Mouse (Mus musculus) embryo, embryonic 11 days (tissue): ENCODE data around the gene Atg16l2.
A peak's percentile ranks its signal among the peaks of the same experiment; 100 is the strongest.

Source experiments
- DNase-seq: peaks from one replicate; pipeline ENCODE4 v3.0.0-alpha.2; 2015

Gene Atg16l2

GRCm38 (mm10) chr7:101320399-101321217 is 18.6 kb upstream of the Atg16l2 start:
- peak; percentile 79 for DNase-seq

- no peak for DNase-seq
These were observed 17.7 kb upstream of the Atg16l2 start for GRCm38 (mm10) chr7:101319796-101320195.

- DNase-seq, result no peak
These were observed 16.8 kb upstream of the Atg16l2 start for GRCm38 (mm10) chr7:101318848-101319247.

GRCm38 (mm10) chr7:101317014-101317413 is 15.0 kb upstream of the Atg16l2 start, which contains the start of gene Stard10:
Gene Stard10, plus strand, starts transcription at chr7:101317086.
- no peak for DNase-seq

- no peak for DNase-seq
These were observed 14.5 kb upstream of the Atg16l2 start for GRCm38 (mm10) chr7:101316591-101317001.

GRCm38 (mm10) chr7:101315699-101316098 is 13.6 kb upstream of the Atg16l2 start:
- DNase-seq, result no peak

GRCm38 (mm10) chr7:101314396-101314795 is 12.3 kb upstream of the Atg16l2 start:
- DNase-seq, result no peak

GRCm38 (mm10) chr7:101313033-101313432 is 11.0 kb upstream of the Atg16l2 start:
- no peak for DNase-seq

- DNase-seq, result no peak
These were observed 9.0 kb upstream of the Atg16l2 start for GRCm38 (mm10) chr7:101311061-101311460.

- DNase-seq, result peak; percentile 100
These were observed 8.4 kb upstream of the Atg16l2 start for GRCm38 (mm10) chr7:101310327-101311028.

- no peak for DNase-seq
These were observed 7.9 kb upstream of the Atg16l2 start for GRCm38 (mm10) chr7:101309985-101310326.

GRCm38 (mm10) chr7:101306841-101307240 is 4.8 kb upstream of the Atg16l2 start:
- no peak for DNase-seq

- DNase-seq, result no peak
These were observed 640 bp upstream of the Atg16l2 start for GRCm38 (mm10) chr7:101302691-101303090.

- no peak for DNase-seq
These were observed 630 bp downstream of the Atg16l2 start for GRCm38 (mm10) chr7:101301361-101301880.

- DNase-seq, result no peak
These were observed 3.7 kb downstream of the Atg16l2 start for GRCm38 (mm10) chr7:101298375-101298774.

- DNase-seq, result no peak
These were observed 5.0 kb downstream of the Atg16l2 start for GRCm38 (mm10) chr7:101297023-101297405.

- peak; percentile 93 for DNase-seq
These were observed 5.6 kb downstream of the Atg16l2 start for GRCm38 (mm10) chr7:101296252-101297022.

- no peak for DNase-seq
These were observed 6.6 kb downstream of the Atg16l2 start for GRCm38 (mm10) chr7:101295438-101295837.

GRCm38 (mm10) chr7:101293611-101294010 is 8.4 kb downstream of the Atg16l2 start:
- no peak for DNase-seq

GRCm38 (mm10) chr7:101293138-101293537 is 8.9 kb downstream of the Atg16l2 start:
- DNase-seq, result no peak

- no peak for DNase-seq
These were observed 9.4 kb downstream of the Atg16l2 start for GRCm38 (mm10) chr7:101292696-101293095.

- no peak for DNase-seq
These were observed 10.0 kb downstream of the Atg16l2 start for GRCm38 (mm10) chr7:101292086-101292485.

- DNase-seq, result no peak
These were observed 10.4 kb downstream of the Atg16l2 start for GRCm38 (mm10) chr7:101291641-101292040.
